Mouse (Mus musculus): ENCODE measurements around the gene F930015N05Rik. TPM values are rescaled to one million over a fixed set of nuclear protein-coding genes. Genes with fewer than 3 reads are reported as not detected.

Gene F930015N05Rik
- total and polyA plus RNA-seq, 3 experiments: not detected

DNA sequence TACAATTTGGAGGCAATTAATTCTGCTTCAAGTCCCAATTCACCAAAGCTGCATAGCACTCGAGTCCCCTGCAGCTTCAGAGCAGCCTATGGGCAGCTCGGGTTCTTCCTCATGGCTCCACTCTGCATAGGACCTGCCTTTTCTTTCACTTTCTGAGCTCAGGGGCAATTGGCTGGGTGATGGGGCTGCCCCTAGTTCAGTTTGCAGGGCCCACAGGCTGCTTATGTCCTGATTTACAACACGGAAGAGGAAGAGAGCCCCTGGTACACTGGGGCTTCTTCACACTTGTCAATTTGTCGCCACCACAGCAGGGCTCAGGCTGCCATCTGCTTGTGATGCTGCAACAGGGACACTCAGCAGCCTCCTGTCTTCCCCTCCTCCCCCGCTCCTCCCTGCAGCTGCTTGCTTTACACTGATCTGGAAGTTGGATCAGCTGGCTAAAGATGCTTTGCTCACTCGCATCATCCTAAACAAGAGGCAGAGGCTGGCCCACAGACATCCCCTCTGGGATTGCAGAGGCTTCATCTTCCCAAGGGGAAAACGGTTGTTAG is 40.0 kb downstream of the F930015N05Rik start:
- Histone ChIP-seq H3K27ac (ENCODE audit: insufficient read depth, low read depth) (peak overlapping the region; percentile 54), H3K9ac (ENCODE audit: insufficient read depth, low read depth) (peak overlapping the region; percentile 47), H3K4me1 (ENCODE audit: control insufficient read depth in 1 of 2, insufficient read depth in 2 of 2) (peaks cover 21 to 41% of the 10 kb centered on the region in 2 experiments), H3K27me3 (replicated peaks) (no peaks in the 10 kb centered on the region), H3K79me2 (replicated peaks; ENCODE audit: control insufficient read depth, extremely low read depth, insufficient read depth, poor library complexity, severe bottlenecking) (no peaks in the 10 kb centered on the region), H3K4me2 (ENCODE audit: insufficient read depth, low read depth, poor library complexity, severe bottlenecking) (peak overlapping the region; percentile 69), H3K4me3 (replicated peaks in 1 of 3; ENCODE audit: low read depth in 2 of 3, low read length in 2 of 3, poor library complexity in 1 of 3) (peak overlapping the region in 2 of 3 experiments; percentile 8 to 26), H3K9me3 (replicated peaks; ENCODE audit: low read length) (peaks cover 10% of the 10 kb centered on the region), H3K36me3 (replicated peaks in 1 of 2; ENCODE audit: control insufficient read depth in 1 of 2, insufficient read depth in 1 of 2, low read length in 1 of 2) (no peaks in the 10 kb centered on the region)
- TF ChIP-seq PAX5 (IDR thresholded peaks at IDR 0.05; ENCODE audit: low read length) (no peak), UBTF (IDR thresholded peaks at IDR 0.05; ENCODE audit: low read depth, low read length) (no peak), MAFK (IDR thresholded peaks at IDR 0.05; ENCODE audit: insufficient replicate concordance, low read length) (no peak), RCOR1 (conservative IDR thresholded peaks at IDR 0.05; ENCODE audit: low read depth, low read length) (0 out of 2 replicates have a peak, but pooled peaks have one; percentile 39), KAT2A (IDR thresholded peaks at IDR 0.05; ENCODE audit: insufficient replicate concordance, low read length) (no peak), CTCF (conservative IDR thresholded peaks at IDR 0.05 in 1 of 2, IDR thresholded peaks at IDR 0.05 in 1 of 2; ENCODE audit: low read depth in 2 of 2, low read length in 2 of 2) (peak in 1 of 2 experiments; percentile 55; a peak in 2 of 4 replicates), ZNF384 (IDR thresholded peaks at IDR 0.05; ENCODE audit: low read depth, low read length) (no peak), USF2 (conservative IDR thresholded peaks at IDR 0.05; ENCODE audit: low read depth, low read length) (no peak), TBP (conservative IDR thresholded peaks at IDR 0.05; ENCODE audit: low read depth, low read length) (peak; percentile 65; the same call in 1 of the 2 replicates), BHLHE40 (IDR thresholded peaks at IDR 0.05; ENCODE audit: low read depth, low read length) (peak; percentile 49; the same call in 1 of the 2 replicates), ZMIZ1 (IDR thresholded peaks at IDR 0.05; ENCODE audit: low read depth, low read length) (peak; percentile 71; the same call in 1 of the 2 replicates), MYC (IDR thresholded peaks at IDR 0.05; ENCODE audit: low read depth, low read length) (peak; percentile 86), IRF4 (IDR thresholded peaks at IDR 0.05; ENCODE audit: low read depth, low read length) (peak; percentile 79), POLR2AphosphoS2 (IDR thresholded peaks at IDR 0.05; ENCODE audit: low read depth, low read length) (no peak), CHD2 (IDR thresholded peaks at IDR 0.05; ENCODE audit: low read length) (peak; percentile 83), HCFC1 (IDR thresholded peaks at IDR 0.05; ENCODE audit: low read depth, low read length) (peak; percentile 59), EP300 (IDR thresholded peaks at IDR 0.05; ENCODE audit: low read length) (peak; percentile 76), MAX (IDR thresholded peaks at IDR 0.05; ENCODE audit: low read length) (peak; percentile 83; the same call in 1 of the 2 replicates), POLR2A (IDR thresholded peaks at IDR 0.05; ENCODE audit: low read depth, low read length) (peak; percentile 78), NELFE (IDR thresholded peaks at IDR 0.05; ENCODE audit: low read depth, low read length) (peak; percentile 67), SIN3A (IDR thresholded peaks at IDR 0.05; ENCODE audit: low read length) (peak; percentile 63; the same call in 1 of the 2 replicates), ELF1 (IDR thresholded peaks at IDR 0.05; ENCODE audit: low read depth, low read length) (peak; percentile 99), MAZ (IDR thresholded peaks at IDR 0.05; ENCODE audit: low read depth, low read length) (0 out of 2 replicates have a peak, but pooled peaks have one; percentile 28), TCF12 (IDR thresholded peaks at IDR 0.05; ENCODE audit: low read depth, low read length) (peak; percentile 90; the same call in 1 of the 2 replicates), USF1 (IDR thresholded peaks at IDR 0.05; ENCODE audit: low read depth, low read length) (no peak), JUND (conservative IDR thresholded peaks at IDR 0.05; ENCODE audit: low read depth, low read length) (no peak), ZKSCAN1 (IDR thresholded peaks at IDR 0.05; ENCODE audit: borderline replicate concordance, low read depth, low read length) (no peak), ZC3H11A (IDR thresholded peaks at IDR 0.05; ENCODE audit: low read depth, low read length) (no peak), MEF2A (IDR thresholded peaks at IDR 0.05; ENCODE audit: borderline replicate concordance, low read depth, low read length) (peak; percentile 80), E2F4 (IDR thresholded peaks at IDR 0.05; ENCODE audit: insufficient replicate concordance, low read depth, low read length) (no peak), CHD1 (IDR thresholded peaks at IDR 0.05; ENCODE audit: low read depth, low read length) (no peak), GABPA (IDR thresholded peaks at IDR 0.05; ENCODE audit: insufficient replicate concordance, low read depth, low read length) (no peak), RAD21 (IDR thresholded peaks at IDR 0.05; ENCODE audit: low read depth, low read length) (peak; percentile 63), JUN (IDR thresholded peaks at IDR 0.05; ENCODE audit: insufficient read depth, low read depth, low read length) (no peak; the same call in none of the 2 replicates), ETS1 (conservative IDR thresholded peaks at IDR 0.05; ENCODE audit: low read depth, low read length) (peak; percentile 66), SMC3 (IDR thresholded peaks at IDR 0.05; ENCODE audit: low read depth, low read length) (peak; percentile 55), MXI1 (IDR thresholded peaks at IDR 0.05; ENCODE audit: low read depth, low read length) (no peak; the same call in 1 of the 2 replicates), NRF1 (IDR thresholded peaks at IDR 0.05; ENCODE audit: low read depth, low read length) (no peak)
- dilution Hi-C loops (cut with MboI; ENCODE audit: extremely low pct_ligation_motif_present, extremely low pct_unique_long_range_greater_than_20kb, low sequenced_read_pairs) (no loop called here), in situ Hi-C loops (cut with MboI; ENCODE audit: low pct_ligation_motif_present, low pct_unique_long_range_greater_than_20kb, low sequenced_read_pairs) (no loop called here)
- peak; percentile 98 for DNase-seq (ENCODE audit: extremely low read depth)

Measured in CH12.LX (cell line).